Mouse (Mus musculus) G1E (cell line): Measurements from ENCODE around the gene Icam4.

Experiments used
- CTCF ChIP-seq: IDR thresholded peaks from 2 replicates; pipeline ENCODE4 v1.5.1; 2012; ENCODE audit warnings: low read depth, low read length, inconsistent platforms, mixed read lengths
- GATA1 ChIP-seq: IDR thresholded peaks from 2 replicates; pipeline ENCODE4 v1.6.1; 2012; ENCODE audit warnings: borderline replicate concordance, low read length, inconsistent platforms, mixed read lengths
- GATA2 ChIP-seq: IDR thresholded peaks from 2 replicates; pipeline ENCODE4 v1.6.1; 2012; ENCODE audit warnings: low read depth, low read length, inconsistent platforms, borderline replicate concordance

- TF ChIP-seq GATA1 (no peak), CTCF (no peak), GATA2 (no peak)
These were observed 21.2 kb upstream of the Icam4 start for GRCm38 (mm10) chr9:21008007-21008406.
